Mouse (Mus musculus): Measurements from ENCODE around the gene Cecr2.
"Not testable (repeated sequence)": the region's sequence is repeated elsewhere in the genome, so short reads cannot be mapped to it uniquely, and the experiment has no call there.

The Cecr2 gene

DNA sequence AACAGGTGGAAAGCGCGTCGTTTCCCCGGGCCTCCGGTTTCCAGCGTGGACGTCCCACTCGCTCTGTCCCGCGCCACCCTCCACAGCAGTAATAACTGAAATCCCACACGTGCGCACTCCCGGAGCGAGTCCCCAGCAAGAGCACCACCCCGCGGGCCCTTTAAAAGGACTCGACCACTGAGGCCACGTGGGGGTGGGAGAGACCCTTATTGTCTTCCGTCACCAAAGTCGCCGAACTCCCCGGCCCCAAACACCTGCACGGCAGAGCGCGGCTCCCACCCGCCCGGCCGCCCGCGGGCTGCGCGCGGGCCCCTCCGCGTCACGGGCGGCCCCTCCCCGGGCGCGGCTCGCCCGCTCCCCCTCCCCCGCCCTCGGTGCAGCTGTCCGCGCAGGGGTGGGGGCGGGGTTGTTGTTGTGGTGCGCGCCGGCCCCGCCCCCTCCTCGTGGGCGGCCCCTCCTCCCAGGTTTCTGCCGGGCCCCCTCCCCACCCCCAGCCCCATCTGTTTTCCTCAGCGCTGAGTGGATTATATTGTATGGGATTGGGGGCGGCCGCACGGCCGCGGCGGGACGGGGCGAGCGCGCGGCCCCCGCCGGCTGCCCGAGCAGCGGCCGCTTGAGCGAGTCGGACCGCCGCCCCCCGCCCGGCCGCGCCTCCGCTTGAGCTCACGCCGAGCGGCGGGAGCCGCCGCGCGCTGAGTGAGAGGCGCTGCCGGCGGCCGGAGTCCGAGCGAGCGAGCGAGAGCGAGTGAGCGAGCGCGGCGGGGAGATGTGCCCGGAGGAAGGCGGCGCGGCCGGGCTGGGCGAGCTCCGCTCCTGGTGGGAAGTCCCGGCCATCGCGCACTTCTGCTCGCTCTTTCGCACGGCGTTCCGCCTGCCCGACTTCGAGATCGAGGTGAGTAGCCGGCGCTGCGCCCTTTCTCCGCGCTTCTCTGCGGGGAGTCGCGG is at the start of gene Cecr2:
TSS of gene Cecr2 (plus strand) at position 554 of the 945 bp plus-strand sequence.
- peak; percentile 75 for DNase-seq

DNA sequence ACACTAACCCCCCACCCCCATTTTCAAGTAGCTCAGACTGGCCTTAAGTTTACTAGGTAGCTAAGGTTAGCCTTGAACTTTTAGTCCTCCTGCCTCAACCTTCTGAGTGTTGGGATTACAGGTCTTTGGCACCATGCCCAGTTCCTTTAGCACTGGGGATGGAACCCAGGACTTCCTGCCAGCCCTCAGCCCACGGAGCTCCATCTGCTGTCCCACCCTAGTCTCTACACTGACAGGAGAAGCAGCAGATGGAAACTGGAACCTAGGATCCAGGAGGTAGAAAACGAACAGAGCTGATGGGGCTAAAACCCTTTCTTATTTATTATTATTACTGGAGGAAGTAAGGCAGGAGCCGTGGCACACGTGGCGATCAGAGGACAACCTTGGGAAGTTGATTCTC is 48.6 kb upstream of the Cecr2 start:
- DNase-seq, result no peak

DNA sequence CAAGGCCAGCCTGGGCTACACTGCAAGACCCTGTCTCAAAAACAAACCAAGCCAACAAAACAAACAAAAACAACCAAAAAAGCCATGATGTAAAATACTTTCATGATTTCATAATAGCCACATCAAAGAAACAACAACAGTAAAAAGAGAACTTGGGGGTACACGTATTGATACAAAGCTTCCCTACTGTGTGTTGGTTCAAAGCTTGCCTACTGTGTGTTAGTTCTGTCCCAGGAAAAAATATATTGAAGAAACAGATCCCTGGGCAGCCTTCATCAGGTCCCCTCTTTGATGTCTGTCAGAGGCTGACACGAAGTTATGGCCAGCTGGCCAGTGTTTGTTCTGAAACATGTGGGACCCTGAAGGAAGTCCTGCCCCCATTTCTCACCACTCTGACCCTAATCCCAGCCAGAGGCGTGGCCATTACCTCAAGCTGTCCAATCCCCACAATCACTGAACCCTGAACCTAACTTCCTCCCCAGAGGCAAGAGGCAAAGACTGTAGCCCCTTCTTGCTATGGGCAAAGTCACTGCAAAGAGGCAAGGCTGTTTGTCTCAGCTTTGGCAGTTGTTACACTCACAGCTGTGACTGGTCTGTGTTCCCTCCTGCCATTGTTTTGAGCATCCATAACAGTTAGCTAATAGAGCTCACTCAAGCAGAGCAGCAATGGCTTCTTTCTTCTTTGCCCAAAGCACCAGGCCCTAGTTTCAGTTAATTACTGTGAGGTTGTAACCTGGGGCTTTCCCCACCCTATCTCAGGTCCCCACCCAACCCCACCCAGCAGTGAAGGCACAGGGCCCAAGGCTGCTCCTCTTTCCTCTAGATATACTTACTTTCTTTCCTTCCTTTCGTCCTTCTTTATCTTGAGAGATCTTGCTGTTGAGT is 47.4 kb upstream of the Cecr2 start:
- DNase-seq, result no peak

DNA sequence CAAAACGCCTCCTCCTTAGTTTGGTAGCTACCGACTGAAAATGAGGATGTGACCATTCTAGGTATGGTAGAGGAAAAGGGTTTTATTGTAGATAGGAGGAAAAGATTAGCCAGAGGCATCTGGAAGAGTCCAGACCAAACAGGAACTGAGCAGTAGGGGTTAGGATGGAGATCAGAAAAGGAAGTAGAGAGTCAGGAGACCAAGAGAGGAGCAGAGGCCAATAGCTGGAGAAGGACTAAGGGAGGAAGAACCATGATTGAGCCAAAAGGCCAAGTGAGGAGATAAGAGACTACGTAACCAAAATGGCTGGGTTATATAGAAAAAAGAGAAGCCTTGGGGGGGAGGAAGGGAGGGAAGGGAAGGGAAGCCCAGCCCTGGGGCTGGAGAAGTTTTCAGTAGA is 46.0 kb upstream of the Cecr2 start:
- no peak for DNase-seq

DNA sequence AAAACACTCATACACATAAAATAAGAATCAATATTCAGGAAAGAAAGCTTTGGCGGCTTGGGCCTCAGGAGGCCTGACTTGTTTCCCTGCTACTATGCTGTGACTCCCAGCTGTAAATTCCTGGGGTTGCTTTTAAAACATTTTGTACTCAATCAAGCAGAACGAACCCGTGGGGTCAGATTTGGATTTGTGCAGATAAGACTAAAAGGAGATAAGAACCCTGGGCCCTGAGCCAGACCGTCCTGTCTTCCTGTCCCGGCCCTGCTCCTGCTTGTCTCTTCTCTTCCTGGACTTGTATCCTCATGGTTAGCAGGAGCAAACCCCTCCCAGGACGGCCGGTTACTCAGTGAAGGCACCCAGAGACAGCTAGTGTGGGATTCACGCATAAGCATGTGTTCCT is 41.1 kb upstream of the Cecr2 start:
- no peak for DNase-seq

DNA sequence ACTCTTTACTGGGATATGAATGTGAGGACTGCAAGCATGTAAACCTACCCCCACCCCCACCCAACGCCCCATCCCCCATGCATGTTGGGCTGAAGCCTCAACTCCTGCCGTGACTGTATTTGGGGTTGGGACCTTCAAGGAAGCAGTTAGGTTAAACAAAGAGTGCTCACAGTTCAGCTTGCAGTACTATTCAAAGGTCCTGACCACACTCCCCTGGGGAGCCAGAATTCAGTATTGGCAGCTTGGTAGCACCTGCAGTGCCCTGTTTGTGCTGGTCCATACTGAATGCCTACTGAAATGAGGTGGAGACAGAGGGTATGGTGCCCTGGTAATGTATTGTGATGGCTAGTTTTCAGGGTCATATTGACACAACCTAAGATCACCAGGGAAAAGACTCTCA is 39.1 kb upstream of the Cecr2 start:
- DNase-seq, result no peak

DNA sequence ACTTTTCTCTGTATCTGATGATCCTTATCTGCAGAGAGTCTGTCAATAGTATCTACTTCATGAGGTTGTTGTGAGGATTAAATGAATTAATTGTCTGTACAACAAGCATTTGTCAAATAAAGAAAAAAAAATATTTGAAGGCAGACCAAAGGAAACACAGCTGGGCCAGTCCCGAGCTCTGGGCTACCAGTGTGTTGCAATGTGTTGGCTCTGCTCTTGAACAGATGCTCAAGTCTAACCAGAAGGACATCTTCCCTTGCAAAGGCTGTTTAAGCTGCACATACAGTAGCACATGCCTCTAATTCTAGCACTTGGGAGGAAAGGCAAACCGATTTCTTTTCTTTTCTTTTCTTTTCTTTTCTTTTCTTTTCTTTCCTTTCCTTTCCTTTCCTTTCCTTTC is 37.2 kb upstream of the Cecr2 start:
- DNase-seq, result no peak

DNA sequence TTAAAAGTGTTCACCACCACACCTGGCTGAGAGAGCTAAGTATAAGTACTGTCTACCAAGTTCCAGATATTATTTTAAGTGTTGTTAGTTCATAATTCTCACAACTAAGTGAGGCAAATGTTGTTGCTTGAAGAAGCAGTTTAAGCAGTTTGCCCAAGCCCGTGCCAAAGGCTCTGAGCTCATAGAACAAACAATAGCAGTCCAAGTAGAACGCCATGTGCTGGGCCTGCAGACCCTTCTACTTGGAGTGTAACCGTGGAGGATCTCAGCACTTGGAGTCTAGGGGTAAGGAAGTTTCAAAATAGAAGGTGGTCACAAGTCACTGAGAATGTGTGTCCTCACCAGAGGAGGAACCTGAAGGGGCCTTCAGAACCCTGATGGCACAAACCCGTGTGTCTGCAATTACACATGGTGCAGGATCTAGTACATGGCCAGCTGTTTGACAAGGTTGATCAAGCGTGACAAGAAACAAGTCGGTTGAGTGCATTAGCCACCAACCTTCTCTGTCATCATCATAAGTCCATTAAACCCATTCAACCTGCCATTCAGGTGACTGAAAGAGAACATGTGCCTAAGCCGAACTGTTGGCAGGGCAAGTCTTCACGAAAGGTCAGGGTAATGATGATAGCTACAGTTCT is 30.7 kb upstream of the Cecr2 start:
- no peak for DNase-seq

DNA sequence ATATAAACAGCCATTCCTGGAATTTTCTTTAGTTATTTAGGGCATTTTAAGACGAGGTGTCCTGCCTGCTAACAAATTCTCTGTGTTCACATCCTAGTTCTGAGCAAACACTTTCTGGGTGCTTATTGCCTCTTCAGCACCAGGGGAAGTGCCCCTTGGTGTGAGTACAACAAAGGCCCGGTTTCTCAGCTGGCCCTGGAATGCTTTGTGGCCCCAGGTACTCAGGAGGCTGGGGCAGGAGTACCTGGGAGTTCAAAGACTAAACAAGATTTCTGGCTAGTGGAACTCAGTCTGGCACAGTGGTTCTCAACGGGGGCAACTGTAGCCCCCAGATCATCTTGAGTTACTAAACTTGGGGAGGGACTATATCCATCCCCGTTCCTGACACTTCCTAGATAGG is 26.6 kb upstream of the Cecr2 start:
- no peak for DNase-seq

DNA sequence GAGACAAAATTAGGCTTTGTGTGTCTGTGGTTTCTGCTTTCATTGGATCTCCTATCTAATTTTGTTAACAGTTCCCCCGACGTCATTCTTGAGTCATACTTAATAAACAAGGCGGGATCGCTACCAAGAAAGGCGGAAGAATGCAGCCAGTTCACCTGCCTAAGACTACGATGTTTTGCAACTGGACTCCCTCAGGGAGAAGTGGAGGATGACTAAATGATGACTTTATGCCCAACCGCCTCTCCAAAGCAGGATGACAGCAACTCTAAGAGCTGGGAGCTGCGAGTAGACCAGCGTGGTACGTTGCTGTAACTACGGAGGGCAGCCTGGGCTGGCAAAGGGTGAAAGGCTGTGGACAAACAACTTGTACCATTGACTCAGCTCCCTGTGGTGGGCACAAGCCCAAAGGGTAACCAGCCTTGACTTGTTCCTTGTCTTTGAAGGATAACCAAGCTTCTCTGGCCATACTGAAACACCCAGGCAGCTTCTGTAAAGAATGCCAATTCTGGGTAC is 24.2 kb upstream of the Cecr2 start:
- DNase-seq, result no peak

DNA sequence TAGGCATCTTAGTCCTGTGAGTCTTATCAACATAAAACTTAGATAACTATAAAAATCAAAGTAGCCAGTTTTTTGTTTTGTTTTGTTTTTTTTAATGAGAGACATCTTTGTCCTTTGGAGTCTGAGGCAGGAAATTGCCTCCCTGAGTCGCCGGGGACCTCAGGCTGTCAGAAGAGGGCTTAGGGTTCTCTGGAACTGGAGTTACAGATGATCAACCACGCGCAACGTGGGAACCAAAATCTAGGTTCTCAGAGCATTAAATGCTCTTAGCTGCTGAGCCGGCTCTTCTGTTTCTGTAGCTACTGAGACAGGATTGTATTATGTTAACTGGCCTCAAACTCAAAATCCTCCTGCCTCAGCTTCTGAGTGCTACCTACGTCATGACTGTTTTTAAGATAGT is 22.4 kb upstream of the Cecr2 start:
- no peak for DNase-seq

DNA sequence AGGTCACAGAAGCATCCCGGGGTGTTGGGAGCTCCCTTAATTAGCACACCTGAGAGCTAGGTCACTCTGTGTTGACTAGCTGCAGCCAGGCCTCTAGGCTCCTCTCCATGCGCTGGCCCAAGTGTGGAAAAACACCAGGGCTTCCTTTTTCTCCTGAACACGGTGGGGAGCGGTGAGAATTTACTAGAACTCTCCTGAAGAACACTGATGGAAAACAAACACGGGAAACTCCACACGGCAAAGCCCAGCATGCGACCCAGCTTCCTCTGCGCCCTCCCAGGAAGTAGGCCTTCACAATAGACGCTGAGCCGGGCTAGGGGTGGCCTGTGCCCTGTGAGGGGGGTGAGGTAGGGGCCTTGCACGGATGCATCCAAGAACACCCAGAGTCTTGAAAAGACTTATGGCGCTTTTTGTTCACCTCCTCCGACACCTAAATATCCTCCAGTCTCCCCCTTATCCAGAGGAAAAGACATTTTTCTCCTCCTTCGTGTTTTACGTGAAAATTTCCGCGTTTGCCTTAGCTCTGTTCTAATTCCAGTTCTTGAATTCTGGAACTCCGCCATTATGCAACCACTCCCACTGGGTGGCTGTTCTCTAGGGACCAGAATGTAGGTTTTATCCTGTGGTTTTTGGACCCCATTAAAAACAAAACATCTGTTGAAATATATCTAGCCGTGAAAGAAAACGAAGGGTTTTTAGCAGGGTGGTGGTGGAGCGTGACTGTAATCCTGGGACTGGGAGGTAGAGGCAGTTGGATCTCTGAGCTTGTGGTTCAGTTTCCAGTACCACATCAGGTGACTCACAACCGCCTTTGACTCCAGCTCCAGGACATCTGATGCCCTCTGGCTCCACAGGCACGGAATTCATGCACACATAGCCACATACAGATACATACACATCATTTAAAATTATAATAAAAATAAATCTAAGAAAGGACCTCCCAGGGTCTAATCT is 21.5 kb upstream of the Cecr2 start:
- DNase-seq, result no peak

DNA sequence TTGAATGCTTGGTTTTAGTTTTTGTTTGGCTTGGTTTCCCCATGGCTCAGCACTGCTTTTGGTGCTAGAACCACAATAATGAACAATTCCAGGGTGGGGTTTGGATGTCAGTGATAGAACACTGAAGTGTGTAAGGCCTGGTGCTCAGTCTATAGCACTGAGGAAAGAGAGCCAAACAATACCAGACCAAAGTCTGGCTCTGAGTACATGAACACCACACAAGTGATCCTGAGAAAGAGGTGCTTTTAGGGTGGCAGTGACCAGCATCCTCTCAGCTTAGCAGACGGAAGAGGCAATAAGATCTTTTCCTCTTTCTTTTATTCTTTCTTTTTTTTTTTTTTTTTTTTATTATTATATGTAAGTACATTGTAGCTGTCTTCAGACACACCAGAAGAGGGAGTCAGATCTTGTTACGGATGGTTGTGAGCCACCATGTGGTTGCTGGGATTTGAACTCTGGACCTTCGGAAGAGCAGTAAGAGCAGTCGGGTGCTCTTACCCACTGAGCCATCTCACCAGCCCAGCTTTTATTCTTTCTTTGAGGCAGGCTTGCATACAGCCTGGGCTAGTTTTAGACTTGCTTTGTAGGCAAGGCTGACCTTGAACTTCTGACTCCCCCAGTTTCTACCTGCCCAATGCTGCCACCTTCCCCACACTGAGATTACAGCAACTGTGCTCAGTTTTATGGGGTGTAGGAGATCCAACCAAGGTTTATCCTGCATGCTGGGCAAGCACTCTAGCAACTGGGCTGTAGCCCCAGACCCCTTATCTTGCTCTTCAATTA is 18.7 kb upstream of the Cecr2 start:
- DNase-seq, result not testable (repeated sequence)

DNA sequence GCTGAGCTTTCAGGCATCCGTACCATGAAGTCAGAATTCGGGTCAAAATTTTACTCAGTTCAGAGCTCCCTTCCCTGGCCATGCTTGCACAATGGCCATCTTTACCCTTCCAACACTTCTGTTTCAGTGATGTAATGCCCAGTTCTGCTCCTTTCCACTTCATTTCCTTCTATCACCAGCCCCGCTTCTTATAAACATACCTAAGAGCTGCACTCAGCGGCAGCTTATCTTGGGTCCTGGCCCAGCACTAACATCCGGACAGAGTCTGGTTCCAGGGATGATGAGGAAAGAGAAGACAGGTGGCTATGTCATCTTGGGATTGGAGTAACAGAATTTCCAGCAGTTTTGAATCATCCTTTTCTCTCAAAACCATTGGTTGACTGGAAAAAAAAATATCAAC is 18.0 kb upstream of the Cecr2 start:
- no peak for DNase-seq

DNA sequence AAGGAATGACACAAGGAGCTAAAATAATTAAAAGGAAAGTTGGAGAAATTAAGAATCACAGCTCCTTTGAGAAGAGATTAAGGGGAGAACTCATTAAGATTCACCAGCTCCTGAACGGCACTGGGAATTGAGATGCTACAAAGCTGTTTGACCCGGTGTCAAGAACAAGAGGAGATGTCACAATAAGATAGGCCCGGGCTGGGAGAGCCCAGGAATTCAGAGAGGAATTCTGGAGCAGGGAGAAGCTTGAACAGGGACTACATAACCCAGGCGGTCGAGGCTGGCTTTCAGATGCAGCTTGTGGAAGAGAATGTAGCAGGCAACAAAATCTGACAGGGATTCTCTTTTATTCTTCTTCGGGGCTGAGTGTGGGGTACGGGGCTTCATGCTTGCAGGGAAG is 13.5 kb upstream of the Cecr2 start:
- DNase-seq, result no peak

DNA sequence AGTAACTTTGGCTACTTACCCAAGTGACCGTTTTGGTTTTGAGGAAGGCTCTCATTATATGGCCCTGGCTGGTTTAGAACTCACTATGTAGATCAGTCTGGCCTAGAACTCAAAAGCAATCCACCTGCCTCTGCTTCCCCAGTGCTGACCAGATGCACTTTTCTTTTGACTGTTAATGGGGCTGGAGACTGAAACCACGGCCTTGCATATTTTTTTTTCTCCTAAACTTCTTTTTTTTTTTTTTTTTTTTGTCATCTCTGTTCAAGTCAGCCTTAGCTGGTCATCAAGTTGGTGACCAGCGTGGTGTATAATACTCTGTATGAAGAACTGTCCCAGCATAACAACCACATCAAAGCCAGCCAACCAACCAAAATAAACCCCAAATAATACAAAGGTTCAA is 10.5 kb upstream of the Cecr2 start:
- no peak for DNase-seq

DNA sequence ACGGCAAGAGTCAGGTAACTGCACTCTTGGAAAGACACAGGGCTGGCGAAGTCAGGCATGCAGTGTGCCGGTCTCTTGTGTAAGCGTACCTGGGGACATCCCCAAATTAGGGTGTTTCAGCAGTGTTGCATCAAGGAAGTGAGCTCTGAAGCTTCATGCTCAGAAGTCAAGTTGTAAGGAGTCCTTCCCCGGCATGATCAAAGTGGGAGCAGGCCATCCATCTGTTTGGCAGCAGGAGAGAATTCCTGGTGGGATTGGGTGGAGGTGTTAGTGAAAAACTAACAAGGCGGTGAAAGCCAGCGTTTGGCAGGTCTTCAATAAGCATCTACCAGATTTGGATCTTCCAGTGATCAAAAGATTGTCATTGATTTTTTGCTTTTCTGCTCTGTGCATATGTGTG is 7.3 kb upstream of the Cecr2 start:
- no peak for DNase-seq

DNA sequence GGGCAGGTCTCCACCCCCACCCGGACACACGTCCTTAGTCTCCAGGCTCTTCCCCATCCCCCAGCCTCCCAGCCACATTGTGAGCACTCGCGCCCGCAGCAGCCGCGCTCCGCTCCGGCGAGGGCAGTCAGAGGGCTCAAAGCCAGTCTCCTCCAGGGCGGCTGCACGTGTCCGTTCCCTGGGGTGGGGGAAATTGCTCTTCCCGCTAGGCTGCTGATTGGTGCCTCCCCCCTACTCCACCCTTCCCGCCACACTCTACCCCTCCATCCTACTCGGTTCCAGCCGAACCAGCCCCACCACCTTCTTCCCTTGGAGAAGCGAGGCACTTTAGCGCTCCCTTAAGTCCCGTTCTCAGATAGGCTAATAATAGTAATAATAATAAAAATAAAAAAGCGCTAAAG is 754 bp upstream of the Cecr2 start:
- peak; percentile 76 for DNase-seq

DNA sequence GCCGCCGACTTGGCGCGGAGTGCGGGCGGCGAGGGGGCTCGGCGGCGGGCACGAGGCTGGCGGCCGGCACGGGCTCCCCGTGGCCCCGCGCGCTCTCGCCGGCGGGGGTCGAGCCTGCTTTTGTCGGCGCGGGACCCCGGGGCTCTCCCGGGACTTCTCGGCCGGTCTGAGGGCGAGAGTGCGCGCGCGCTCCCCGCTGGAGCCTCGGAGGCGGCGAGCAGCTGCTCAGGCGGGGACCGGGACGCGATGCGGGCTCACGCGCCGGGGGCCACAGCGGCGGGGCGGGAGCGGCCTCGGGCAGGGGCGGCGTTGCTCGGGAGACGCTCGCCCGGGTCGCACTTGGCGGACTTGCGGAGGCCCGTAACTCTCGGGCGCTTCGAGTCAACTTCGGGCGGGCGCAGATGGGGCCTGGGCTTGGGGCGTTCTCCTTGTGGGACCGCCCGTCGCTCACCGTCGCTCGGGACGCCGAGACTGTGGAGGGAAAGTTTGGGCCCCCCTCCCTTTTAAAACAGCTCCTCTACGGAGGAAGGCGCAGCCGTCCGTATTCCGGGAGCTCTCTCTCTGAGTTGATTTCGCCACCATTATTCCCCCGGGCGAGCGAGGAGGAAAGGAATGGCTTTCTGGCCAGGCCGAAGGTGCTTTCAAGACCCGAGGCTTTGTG is 722 bp downstream of the Cecr2 start:
- peak; percentile 66 for DNase-seq

DNA sequence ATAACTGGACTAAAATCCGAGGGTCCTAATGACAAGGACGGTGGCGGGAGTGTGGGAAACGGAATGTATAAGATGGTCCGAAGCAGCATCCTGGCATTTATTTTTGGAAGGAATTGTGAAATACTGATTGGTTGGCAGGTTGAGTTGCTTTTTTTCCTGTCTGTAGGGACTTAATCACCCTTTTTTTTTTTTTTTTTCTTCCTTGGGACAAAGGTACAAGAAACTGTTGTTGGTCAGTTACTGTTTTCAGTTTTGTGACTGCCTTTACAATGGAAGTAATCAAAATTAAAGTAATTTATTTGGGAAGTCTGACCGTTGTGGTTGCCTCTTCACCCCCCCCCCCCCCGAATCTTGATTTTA is 1.2 kb downstream of the Cecr2 start:
- no peak for DNase-seq

DNA sequence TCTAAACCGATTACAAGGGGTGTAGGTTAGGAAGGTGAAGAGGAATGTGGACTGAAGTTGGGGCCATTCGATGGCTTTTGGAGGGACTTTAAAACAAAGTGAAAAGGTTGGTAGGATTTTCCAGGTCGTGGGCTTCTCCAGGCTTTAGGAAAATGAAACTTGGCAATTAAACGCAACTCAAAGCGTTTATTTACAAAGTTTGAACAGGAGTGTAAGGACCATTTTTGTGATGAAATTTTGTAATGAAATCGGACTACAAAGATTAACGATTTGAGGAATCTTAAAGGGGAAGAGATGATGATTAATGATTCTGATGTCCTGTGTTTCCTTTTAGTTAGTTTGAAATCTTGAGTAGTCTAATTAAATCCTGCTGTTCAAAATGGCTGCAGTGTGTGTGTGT is 1.7 kb downstream of the Cecr2 start:
- no peak for DNase-seq
